14 mouse cellular contexts compared by ENCODE assay signal in genomic region chr13:48768109-48768508, GRCm38 (mm10).
DNase-seq lines count a peak whose midpoint lies in the region; ATAC-seq and TF ChIP-seq lines count a peak whose summit lies in the region.
"Had no signal": no experiment of that assay in that cellular context is flagged by ENCODE, and none has a peak within 500 bp of the region (broad histone marks: within the 10 kb centered on the region; RNA-seq: fewer than 3 reads in every experiment).

No protein-coding gene starts in this region.

- TF ChIP-seq CTCF in forebrain, postnatal 0 days (IDR thresholded peaks at IDR 0.05; ENCODE audit: low read depth): no peak

- no peak overlapping the region for H3K4me3 ChIP-seq in hindbrain, embryonic 15.5 days
- H3K4me3 ChIP-seq in hindbrain, embryonic 11.5 days (ENCODE audit: low read depth, low read length): no peak overlapping the region
- H3K4me3 ChIP-seq in forebrain, postnatal 0 days (ENCODE audit: low read depth, low read length): no peak overlapping the region
- no peak overlapping the region for H3K4me3 ChIP-seq in midbrain, embryonic 15.5 days
- H3K4me3 ChIP-seq in intestine, embryonic 16.5 days (ENCODE audit: low read length): no peak overlapping the region
- H3K4me3 ChIP-seq: embryonic facial prominence, embryonic 15.5 days; heart, embryonic 15.5 days; liver, embryonic 12.5 days; neural tube, embryonic 12.5 days had no signal

- H3K9me3 ChIP-seq in hindbrain, embryonic 15.5 days: no peaks in the 10 kb centered on the region
- H3K9me3 ChIP-seq in hindbrain, embryonic 11.5 days (ENCODE audit: control insufficient read depth, low read length): no peaks in the 10 kb centered on the region
- H3K9me3 ChIP-seq in forebrain, postnatal 0 days (ENCODE audit: low read length): no peaks in the 10 kb centered on the region
- H3K9me3 ChIP-seq in midbrain, embryonic 15.5 days: no peaks in the 10 kb centered on the region
- H3K9me3 ChIP-seq in intestine, embryonic 16.5 days (ENCODE audit: control insufficient read depth, low read length): no peaks in the 10 kb centered on the region
- H3K9me3 ChIP-seq: embryonic facial prominence, embryonic 15.5 days; G1E; heart, embryonic 15.5 days; liver, embryonic 12.5 days; neural tube, embryonic 12.5 days had no signal

- no peaks in the 10 kb centered on the region for H3K27me3 ChIP-seq in hindbrain, embryonic 15.5 days
- no peaks in the 10 kb centered on the region for H3K27me3 ChIP-seq in hindbrain, embryonic 11.5 days (ENCODE audit: control insufficient read depth, insufficient read depth, low read length)
- no peaks in the 10 kb centered on the region; the same call in 1 of the 2 replicates for H3K27me3 ChIP-seq in forebrain, postnatal 0 days (ENCODE audit: insufficient read depth, low read length)
- no peaks in the 10 kb centered on the region for H3K27me3 ChIP-seq in midbrain, embryonic 15.5 days (replicated peaks)
- H3K27me3 ChIP-seq in intestine, embryonic 16.5 days (replicated peaks; ENCODE audit: control insufficient read depth, insufficient read depth, low read length): peaks cover 2% of the 10 kb centered on the region; the same call in 1 of the 2 replicates
- H3K27me3 ChIP-seq: neural tube, embryonic 12.5 days had no signal

- peak; percentile 74 for ATAC-seq in hindbrain, embryonic 15.5 days (ENCODE audit: low FRiP score, low read depth)
- no peak for ATAC-seq in hindbrain, embryonic 11.5 days (ENCODE audit: low FRiP score)
- ATAC-seq in forebrain, postnatal 0 days: peak; percentile 87
- ATAC-seq in midbrain, embryonic 15.5 days (replicated peaks): peak; percentile 69; the same call in 1 of the 2 replicates
- ATAC-seq in intestine, embryonic 16.5 days: no peak
- ATAC-seq: liver, embryonic 12.5 days had no signal

- no peak for DNase-seq in hindbrain, embryonic 11.5 days (ENCODE audit: low spot score)
- DNase-seq in brain, adult 2 months (ENCODE audit: low read depth, low spot score): peak; percentile 46
- peak; percentile 48 for DNase-seq in forebrain, postnatal 0 days
- no peak for DNase-seq in adrenal gland, postnatal 10 days
- DNase-seq: adrenal gland, postnatal 36 days had no signal

- no peaks in the 10 kb centered on the region for H3K4me1 ChIP-seq in hindbrain, embryonic 15.5 days (replicated peaks)
- H3K4me1 ChIP-seq in hindbrain, embryonic 11.5 days (replicated peaks; ENCODE audit: control insufficient read depth, insufficient read depth, low read length): 0 out of 2 replicates have a peak, but pooled peaks cover 2% of the 10 kb centered on the region
- H3K4me1 ChIP-seq in forebrain, postnatal 0 days (ENCODE audit: insufficient read depth): 0 out of 2 replicates have a peak, but pooled peaks cover 8% of the 10 kb centered on the region
- peaks cover 11% of the 10 kb centered on the region; the same call in 1 of the 2 replicates for H3K4me1 ChIP-seq in midbrain, embryonic 15.5 days
- no peaks in the 10 kb centered on the region for H3K4me1 ChIP-seq in intestine, embryonic 16.5 days (ENCODE audit: control insufficient read depth, insufficient read depth, low read length)
- H3K4me1 ChIP-seq: embryonic facial prominence, embryonic 15.5 days; heart, embryonic 15.5 days; liver, embryonic 12.5 days; neural tube, embryonic 12.5 days had no signal

- no peak overlapping the region for H3K4me2 ChIP-seq in hindbrain, embryonic 15.5 days
- no peak overlapping the region for H3K4me2 ChIP-seq in hindbrain, embryonic 11.5 days (replicated peaks; ENCODE audit: low read depth, low read length)
- H3K4me2 ChIP-seq in forebrain, postnatal 0 days (ENCODE audit: low read depth): peak overlapping the region; percentile 10; the same call in 1 of the 2 replicates
- no peak overlapping the region for H3K4me2 ChIP-seq in midbrain, embryonic 15.5 days
- no peak overlapping the region for H3K4me2 ChIP-seq in intestine, embryonic 16.5 days (ENCODE audit: low read depth, low read length)
- H3K4me2 ChIP-seq: embryonic facial prominence, embryonic 15.5 days; heart, embryonic 15.5 days; liver, embryonic 12.5 days; neural tube, embryonic 12.5 days had no signal

- H3K36me3 ChIP-seq in hindbrain, embryonic 15.5 days: no peaks in the 10 kb centered on the region
- no peaks in the 10 kb centered on the region for H3K36me3 ChIP-seq in hindbrain, embryonic 11.5 days (ENCODE audit: control insufficient read depth, insufficient read depth, low read length)
- H3K36me3 ChIP-seq in forebrain, postnatal 0 days (ENCODE audit: insufficient read depth): no peaks in the 10 kb centered on the region
- no peaks in the 10 kb centered on the region for H3K36me3 ChIP-seq in midbrain, embryonic 15.5 days (replicated peaks)
- no peaks in the 10 kb centered on the region for H3K36me3 ChIP-seq in intestine, embryonic 16.5 days (ENCODE audit: control insufficient read depth, insufficient read depth, low read length)
- H3K36me3 ChIP-seq: embryonic facial prominence, embryonic 15.5 days; G1E; heart, embryonic 15.5 days; liver, embryonic 12.5 days; neural tube, embryonic 12.5 days had no signal

- H3K9ac ChIP-seq in hindbrain, embryonic 15.5 days: no peak overlapping the region
- no peak overlapping the region for H3K9ac ChIP-seq in hindbrain, embryonic 11.5 days (ENCODE audit: low read depth, low read length)
- H3K9ac ChIP-seq in forebrain, postnatal 0 days: no peak overlapping the region
- H3K9ac ChIP-seq in midbrain, embryonic 15.5 days: no peak overlapping the region
- no peak overlapping the region for H3K9ac ChIP-seq in intestine, embryonic 16.5 days (ENCODE audit: low read depth, low read length)
- H3K9ac ChIP-seq: embryonic facial prominence, embryonic 15.5 days; heart, embryonic 15.5 days; liver, embryonic 12.5 days; neural tube, embryonic 12.5 days had no signal

- no peak overlapping the region for H3K27ac ChIP-seq in hindbrain, embryonic 15.5 days (replicated peaks)
- no peak overlapping the region for H3K27ac ChIP-seq in hindbrain, embryonic 11.5 days (ENCODE audit: low read depth, low read length)
- no peak overlapping the region for H3K27ac ChIP-seq in forebrain, postnatal 0 days (ENCODE audit: low read depth, low read length)
- no peak overlapping the region for H3K27ac ChIP-seq in midbrain, embryonic 15.5 days
- no peak overlapping the region for H3K27ac ChIP-seq in intestine, embryonic 16.5 days (ENCODE audit: low read length)
- H3K27ac ChIP-seq: embryonic facial prominence, embryonic 15.5 days; heart, embryonic 15.5 days; kidney, postnatal 0 days; liver, embryonic 12.5 days; neural tube, embryonic 12.5 days had no signal

- 56% methylated on average over 11 of the region's 11 CpGs for WGBS in hindbrain, embryonic 15.5 days
- WGBS in hindbrain, embryonic 11.5 days: 87% methylated on average over 11 of the region's 11 CpGs
- 35% methylated on average over 11 of the region's 11 CpGs for WGBS in forebrain, postnatal 0 days
- WGBS in midbrain, embryonic 15.5 days: 65% methylated on average over 11 of the region's 11 CpGs
- WGBS in intestine, embryonic 16.5 days: 71% methylated on average over 11 of the region's 11 CpGs

Comparison
In these comparisons a context has a peak if more than half of its experiments do, and no peak if none do; other contexts are left out.
1. ATAC-seq: peak in hindbrain, embryonic 15.5 days (single experiment), forebrain, postnatal 0 days (single experiment) and midbrain, embryonic 15.5 days (single experiment); none in hindbrain, embryonic 11.5 days (single experiment) and intestine, embryonic 16.5 days (single experiment).
2. DNase-seq: peak in brain, adult 2 months (single experiment) and forebrain, postnatal 0 days (single experiment); none in hindbrain, embryonic 11.5 days (single experiment) and adrenal gland, postnatal 10 days (single experiment).